Mouse (Mus musculus): ENCODE measurements around the gene Aida. TPM values are rescaled to one million over a fixed set of nuclear protein-coding genes. Genes with fewer than 3 reads are reported as not detected.
"Not testable (repeated sequence)": the region's sequence is repeated elsewhere in the genome, so short reads cannot be mapped to it uniquely, and the experiment has no call there.

The Aida gene
- polyA plus RNA-seq, 1 experiment from 2014 or later: 22.6 TPM

DNA sequence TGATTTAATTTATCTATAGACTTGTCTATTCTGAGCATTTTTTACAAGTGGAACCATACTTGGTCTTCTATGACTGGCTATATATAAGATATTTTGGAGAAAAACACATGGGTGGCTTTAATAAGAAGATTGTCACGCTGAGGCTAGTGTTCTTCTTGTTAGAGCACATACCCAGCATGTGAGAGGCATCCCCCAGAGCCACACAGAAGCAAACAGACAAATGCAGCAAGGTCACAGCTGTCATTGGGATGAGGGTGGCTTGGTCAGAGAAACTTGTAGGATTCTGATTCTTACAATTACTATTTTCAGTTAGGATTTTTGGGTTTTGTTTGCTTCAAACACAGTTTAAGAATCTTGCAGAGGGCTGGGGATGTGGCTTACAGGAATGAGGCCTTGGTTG is 12.1 kb downstream of the Aida start:
- no peak overlapping the region for H3K9ac ChIP-seq (ENCODE audit: low read depth, low read length)
- H3K4me2 ChIP-seq (ENCODE audit: low read depth, low read length): no peak overlapping the region
- no peaks in the 10 kb centered on the region for H3K36me3 ChIP-seq (ENCODE audit: control insufficient read depth, insufficient read depth, low read length)
- no peak overlapping the region for H3K4me3 ChIP-seq (ENCODE audit: low read length)
- no peaks in the 10 kb centered on the region for H3K27me3 ChIP-seq (replicated peaks; ENCODE audit: control insufficient read depth, insufficient read depth, low read length)
- no peak for ATAC-seq
- H3K9me3 ChIP-seq (ENCODE audit: control insufficient read depth, low read length): no peaks in the 10 kb centered on the region
- no peak overlapping the region for H3K27ac ChIP-seq (ENCODE audit: low read length)
- 86% methylated on average over 1 of the region's 1 CpGs for WGBS
- no peaks in the 10 kb centered on the region for H3K4me1 ChIP-seq (ENCODE audit: control insufficient read depth, insufficient read depth, low read length)

GRCm38 (mm10) chr1:183309601-183310000 is 13.2 kb downstream of the Aida start:
- not testable (repeated sequence) for H3K9me3 ChIP-seq (ENCODE audit: control insufficient read depth, low read length); H3K4me2 ChIP-seq (ENCODE audit: low read depth, low read length); H3K27ac ChIP-seq (ENCODE audit: low read length); H3K4me3 ChIP-seq (ENCODE audit: low read length); H3K27me3 ChIP-seq (replicated peaks; ENCODE audit: control insufficient read depth, insufficient read depth, low read length); H3K9ac ChIP-seq (ENCODE audit: low read depth, low read length); H3K4me1 ChIP-seq (ENCODE audit: control insufficient read depth, insufficient read depth, low read length); H3K36me3 ChIP-seq (ENCODE audit: control insufficient read depth, insufficient read depth, low read length); ATAC-seq
- WGBS: 88% methylated on average over 2 of the region's 2 CpGs

- Histone ChIP-seq H3K4me3 (ENCODE audit: low read length) (no peak overlapping the region), H3K36me3 (ENCODE audit: control insufficient read depth, insufficient read depth, low read length) (no peaks in the 10 kb centered on the region; the same call in 1 of the 2 replicates), H3K4me2 (ENCODE audit: low read depth, low read length) (no peak overlapping the region), H3K9ac (ENCODE audit: low read depth, low read length) (no peak overlapping the region), H3K4me1 (ENCODE audit: control insufficient read depth, insufficient read depth, low read length) (no peaks in the 10 kb centered on the region), H3K9me3 (ENCODE audit: control insufficient read depth, low read length) (no peaks in the 10 kb centered on the region), H3K27ac (ENCODE audit: low read length) (no peak overlapping the region), H3K27me3 (replicated peaks; ENCODE audit: control insufficient read depth, insufficient read depth, low read length) (no peaks in the 10 kb centered on the region)
- no peak for ATAC-seq
- 91% methylated on average over 2 of the region's 2 CpGs for WGBS
Measured at GRCm38 (mm10) chr1:183312076-183312475, 15.7 kb downstream of the Aida start.

DNA sequence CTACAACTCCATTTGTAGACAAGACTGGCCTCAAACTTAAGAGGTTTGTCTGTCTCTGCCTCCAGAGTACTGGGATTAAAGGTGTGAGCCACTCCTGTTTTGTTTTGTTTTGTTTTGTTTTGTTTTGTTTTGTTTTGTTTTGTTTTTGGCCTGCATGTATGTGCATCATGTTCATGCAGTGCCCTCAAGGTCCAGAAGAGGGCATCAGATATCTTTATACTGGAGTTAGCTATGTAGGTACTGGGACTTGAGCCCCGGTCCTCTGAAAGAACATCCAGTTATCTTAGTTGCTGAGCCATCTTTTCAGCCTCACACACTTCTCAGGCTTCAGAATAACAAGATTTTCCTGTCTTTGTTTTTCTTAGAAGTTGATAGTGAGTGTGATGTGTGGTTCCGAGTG is 19.4 kb downstream of the Aida start:
- H3K36me3 ChIP-seq (ENCODE audit: control insufficient read depth, insufficient read depth, low read length): peaks cover 7% of the 10 kb centered on the region
- no peaks in the 10 kb centered on the region for H3K9me3 ChIP-seq (ENCODE audit: control insufficient read depth, low read length)
- no peak for ATAC-seq
- H3K4me2 ChIP-seq (ENCODE audit: low read depth, low read length): no peak overlapping the region
- no peak overlapping the region for H3K27ac ChIP-seq (ENCODE audit: low read length)
- H3K4me1 ChIP-seq (ENCODE audit: control insufficient read depth, insufficient read depth, low read length): no peaks in the 10 kb centered on the region
- WGBS: 93% methylated on average over 2 of the region's 2 CpGs
- no peak overlapping the region for H3K9ac ChIP-seq (ENCODE audit: low read depth, low read length)
- no peaks in the 10 kb centered on the region for H3K27me3 ChIP-seq (replicated peaks; ENCODE audit: control insufficient read depth, insufficient read depth, low read length)
- no peak overlapping the region for H3K4me3 ChIP-seq (ENCODE audit: low read length)

GRCm38 (mm10) chr1:183320708-183321107 is 24.3 kb downstream of the Aida start:
- Histone ChIP-seq H3K4me1 (ENCODE audit: control insufficient read depth, insufficient read depth, low read length) (no peaks in the 10 kb centered on the region), H3K9ac (ENCODE audit: low read depth, low read length) (no peak overlapping the region), H3K27me3 (replicated peaks; ENCODE audit: control insufficient read depth, insufficient read depth, low read length) (no peaks in the 10 kb centered on the region), H3K4me3 (ENCODE audit: low read length) (no peak overlapping the region), H3K9me3 (ENCODE audit: control insufficient read depth, low read length) (peaks cover 3% of the 10 kb centered on the region; the same call in 1 of the 2 replicates), H3K27ac (ENCODE audit: low read length) (no peak overlapping the region), H3K4me2 (ENCODE audit: low read depth, low read length) (no peak overlapping the region), H3K36me3 (ENCODE audit: control insufficient read depth, insufficient read depth, low read length) (peaks cover 18% of the 10 kb centered on the region)
- WGBS: 72% methylated on average over 3 of the region's 3 CpGs
- ATAC-seq: no peak

GRCm38 (mm10) chr1:183322496-183322895 is 26.1 kb downstream of the Aida start:
- WGBS: 84% methylated on average over 5 of the region's 5 CpGs
- ATAC-seq: not testable (repeated sequence)
- H3K36me3 ChIP-seq (ENCODE audit: control insufficient read depth, insufficient read depth, low read length): peaks cover 22% of the 10 kb centered on the region

GRCm38 (mm10) chr1:183323923-183324322 is 27.5 kb downstream of the Aida start:
- Histone ChIP-seq H3K4me2 (ENCODE audit: low read depth, low read length) (no peak overlapping the region), H3K36me3 (ENCODE audit: control insufficient read depth, insufficient read depth, low read length) (peaks cover 17% of the 10 kb centered on the region), H3K27me3 (replicated peaks; ENCODE audit: control insufficient read depth, insufficient read depth, low read length) (no peaks in the 10 kb centered on the region), H3K27ac (ENCODE audit: low read length) (no peak overlapping the region), H3K4me1 (ENCODE audit: control insufficient read depth, insufficient read depth, low read length) (no peaks in the 10 kb centered on the region), H3K4me3 (ENCODE audit: low read length) (no peak overlapping the region), H3K9me3 (ENCODE audit: control insufficient read depth, low read length) (peaks cover 3% of the 10 kb centered on the region; the same call in 1 of the 2 replicates), H3K9ac (ENCODE audit: low read depth, low read length) (no peak overlapping the region)
- ATAC-seq: no peak
- 96% methylated on average over 2 of the region's 2 CpGs for WGBS

More at GRCm38 (mm10) chr1:183322496-183322895, 26.1 kb downstream of the Aida start:
- not testable (repeated sequence) for H3K27ac ChIP-seq (ENCODE audit: low read length); H3K27me3 ChIP-seq (replicated peaks; ENCODE audit: control insufficient read depth, insufficient read depth, low read length); H3K9me3 ChIP-seq (ENCODE audit: control insufficient read depth, low read length); H3K4me1 ChIP-seq (ENCODE audit: control insufficient read depth, insufficient read depth, low read length); H3K4me3 ChIP-seq (ENCODE audit: low read length); H3K4me2 ChIP-seq (ENCODE audit: low read depth, low read length); H3K9ac ChIP-seq (ENCODE audit: low read depth, low read length)

GRCm38 (mm10) chr1:183324433-183324832 is 28.0 kb downstream of the Aida start:
- Histone ChIP-seq H3K36me3 (ENCODE audit: control insufficient read depth, insufficient read depth, low read length) (peaks cover 17% of the 10 kb centered on the region), H3K9me3 (ENCODE audit: control insufficient read depth, low read length) (peaks cover 3% of the 10 kb centered on the region; the same call in 1 of the 2 replicates), H3K27me3 (replicated peaks; ENCODE audit: control insufficient read depth, insufficient read depth, low read length) (no peaks in the 10 kb centered on the region), H3K4me1 (ENCODE audit: control insufficient read depth, insufficient read depth, low read length) (no peaks in the 10 kb centered on the region), H3K9ac (ENCODE audit: low read depth, low read length) (no peak overlapping the region), H3K4me2 (ENCODE audit: low read depth, low read length) (no peak overlapping the region), H3K27ac (ENCODE audit: low read length) (no peak overlapping the region), H3K4me3 (ENCODE audit: low read length) (no peak overlapping the region)
- no peak for ATAC-seq
- 95% methylated on average over 6 of the region's 6 CpGs for WGBS

DNA sequence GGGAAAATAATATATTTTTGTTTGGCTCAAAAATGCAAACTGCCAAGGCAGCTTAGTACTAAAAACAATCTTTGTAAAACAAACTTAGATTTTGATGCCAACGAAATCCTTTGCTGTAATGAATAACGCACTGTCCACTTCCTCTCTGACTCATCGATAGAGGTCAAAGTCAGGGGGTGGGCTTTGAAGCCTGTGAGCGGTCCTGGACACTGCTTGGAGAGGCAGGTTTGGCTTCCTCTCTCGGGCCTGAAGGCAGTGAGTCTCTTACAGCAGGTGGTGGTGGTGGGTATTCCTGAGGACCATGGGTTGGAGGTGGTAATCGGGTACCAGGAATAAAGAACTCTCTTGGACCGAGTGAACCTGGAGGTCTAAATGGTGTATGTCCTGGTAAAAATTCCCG is 30.8 kb downstream of the Aida start:
- 91% methylated on average over 8 of the region's 8 CpGs for WGBS
- Histone ChIP-seq H3K9ac (ENCODE audit: low read depth, low read length) (no peak overlapping the region), H3K4me1 (ENCODE audit: control insufficient read depth, insufficient read depth, low read length) (no peaks in the 10 kb centered on the region), H3K4me2 (ENCODE audit: low read depth, low read length) (no peak overlapping the region), H3K36me3 (ENCODE audit: control insufficient read depth, insufficient read depth, low read length) (peaks cover 29% of the 10 kb centered on the region), H3K9me3 (ENCODE audit: control insufficient read depth, low read length) (peaks cover 3% of the 10 kb centered on the region; the same call in 1 of the 2 replicates), H3K27me3 (replicated peaks; ENCODE audit: control insufficient read depth, insufficient read depth, low read length) (no peaks in the 10 kb centered on the region), H3K27ac (ENCODE audit: low read length) (no peak overlapping the region), H3K4me3 (ENCODE audit: low read length) (no peak overlapping the region)
- ATAC-seq: no peak

GRCm38 (mm10) chr1:183342902-183343301 is 46.5 kb downstream of the Aida start:
- not testable (repeated sequence) for H3K9ac ChIP-seq (ENCODE audit: low read depth, low read length); H3K4me1 ChIP-seq (ENCODE audit: control insufficient read depth, insufficient read depth, low read length); H3K4me2 ChIP-seq (ENCODE audit: low read depth, low read length); ATAC-seq; H3K4me3 ChIP-seq (ENCODE audit: low read length); H3K27me3 ChIP-seq (replicated peaks; ENCODE audit: control insufficient read depth, insufficient read depth, low read length); H3K27ac ChIP-seq (ENCODE audit: low read length); H3K36me3 ChIP-seq (ENCODE audit: control insufficient read depth, insufficient read depth, low read length); H3K9me3 ChIP-seq (ENCODE audit: control insufficient read depth, low read length)
- 100% methylated on average over 1 of the region's 1 CpGs for WGBS

Measured in intestine, embryonic 16.5 days (tissue).